Mouse (Mus musculus): ENCODE data around the gene Dcst1.
A peak's percentile ranks its signal among the peaks of the same experiment; 100 is the strongest.

Dcst1 gene

DNA sequence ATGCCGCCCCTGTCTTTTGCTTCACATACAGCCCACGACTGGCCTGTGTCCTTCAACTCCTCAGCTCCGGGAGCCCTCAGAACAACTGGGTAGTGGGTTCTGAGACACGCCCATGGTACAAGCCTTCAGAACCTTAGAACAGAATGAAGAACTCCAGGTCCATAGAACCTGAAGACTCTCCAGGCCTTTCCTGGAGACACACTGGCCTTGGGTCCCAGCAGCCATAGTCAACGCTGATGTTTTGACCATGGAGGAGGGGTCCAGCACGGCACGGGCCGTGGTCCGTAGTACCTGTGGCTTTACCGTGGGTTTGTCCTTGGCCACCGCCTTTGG, at the start of gene Dcst1:
Gene Dcst1, minus strand, starts transcription at position 101 of the 333 bp plus-strand sequence.
- no peak for DNase-seq (ENCODE audit: low spot score in 2 of 2)

DNA sequence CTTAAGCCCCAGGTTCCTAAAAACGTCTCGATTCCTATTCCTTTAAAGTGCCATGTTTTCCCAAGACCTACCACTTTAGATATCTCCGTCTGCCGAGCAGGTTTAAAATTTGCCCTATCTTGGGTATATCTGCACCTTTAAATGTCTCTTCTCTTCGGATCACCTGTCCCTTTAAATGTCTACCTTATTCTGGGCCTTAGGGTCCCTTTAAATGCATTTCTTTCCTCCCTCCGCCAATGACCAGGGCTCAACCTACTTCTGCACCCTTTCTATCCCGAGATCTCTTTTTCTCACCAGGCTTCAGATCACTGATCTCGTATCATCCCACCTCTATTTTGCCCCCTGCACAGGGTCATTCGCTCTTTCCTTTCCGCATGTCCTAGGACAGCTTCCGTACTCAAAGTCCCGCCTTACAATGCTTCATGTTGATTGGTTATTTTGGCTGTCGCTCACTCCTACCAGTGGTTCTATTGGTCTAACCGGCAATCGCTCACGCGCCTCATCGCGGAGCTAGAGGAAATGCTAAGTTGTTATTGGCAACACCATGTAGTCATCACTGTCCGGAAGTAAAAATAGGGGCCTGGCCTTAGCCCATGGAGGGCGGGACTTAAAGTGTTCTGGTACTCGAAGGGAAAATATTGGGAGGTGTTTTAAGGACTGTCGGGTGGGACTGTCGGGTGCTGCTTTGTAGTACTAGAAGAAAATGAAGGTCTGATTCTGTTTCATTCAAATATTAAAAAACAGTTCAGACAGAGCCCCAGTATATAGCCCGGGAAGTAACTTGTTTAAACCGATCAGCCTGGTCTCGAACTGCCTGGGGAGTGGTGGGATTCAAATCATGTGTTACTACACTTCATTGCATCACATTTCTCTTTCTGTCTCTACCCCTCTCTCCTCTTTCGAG, 46.7 kb upstream of the Dcst1 start, which contains the start of gene Flad1:
Gene Flad1, minus strand, starts transcription at position 381 of the 904 bp plus-strand sequence.
- DNase-seq (ENCODE audit: low spot score in 2 of 2) = peak; percentile 98 to 100

DNA sequence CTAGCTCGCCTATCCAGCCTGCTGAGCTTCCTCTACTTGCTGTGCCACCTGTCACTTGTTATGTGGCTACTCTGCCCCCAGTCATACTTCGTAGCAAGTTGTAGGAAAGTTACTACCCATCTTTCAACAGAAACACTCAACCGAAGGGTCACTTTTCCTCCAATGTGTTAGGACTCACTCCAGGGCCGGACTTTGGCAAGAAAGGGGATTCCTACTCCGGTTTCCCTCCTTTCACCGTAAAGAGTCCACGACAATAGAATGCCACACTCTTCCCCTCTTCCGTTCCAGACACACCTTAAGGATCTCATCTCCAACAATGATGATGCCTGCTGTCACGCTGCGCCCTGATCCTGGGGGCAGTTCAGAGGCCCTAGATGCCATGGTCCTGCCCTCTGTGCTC, 45.8 kb upstream of the Dcst1 start:
- DNase-seq (ENCODE audit: low spot score in 2 of 2) = no peak

DNA sequence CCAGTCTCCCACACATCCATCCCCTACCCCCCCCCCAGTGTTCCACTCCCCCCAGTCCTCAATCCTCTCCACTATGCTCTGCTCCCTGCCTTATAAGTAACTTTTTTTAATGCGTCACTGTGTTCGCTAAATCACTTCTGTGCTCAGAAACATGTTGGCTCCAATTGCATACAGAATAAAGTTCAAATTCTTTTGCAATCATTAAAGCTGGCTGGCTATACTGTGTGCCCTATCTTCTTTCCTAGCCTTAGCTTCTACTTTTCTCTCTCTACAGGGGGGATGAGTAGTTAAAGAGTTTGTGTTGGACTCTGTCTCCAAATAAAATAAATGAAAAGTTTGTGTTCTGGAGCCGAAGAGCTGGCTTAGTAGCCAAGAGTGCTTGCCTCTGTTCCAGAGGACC, 44.6 kb upstream of the Dcst1 start:
- DNase-seq (ENCODE audit: low spot score in 2 of 2) = no peak

DNA sequence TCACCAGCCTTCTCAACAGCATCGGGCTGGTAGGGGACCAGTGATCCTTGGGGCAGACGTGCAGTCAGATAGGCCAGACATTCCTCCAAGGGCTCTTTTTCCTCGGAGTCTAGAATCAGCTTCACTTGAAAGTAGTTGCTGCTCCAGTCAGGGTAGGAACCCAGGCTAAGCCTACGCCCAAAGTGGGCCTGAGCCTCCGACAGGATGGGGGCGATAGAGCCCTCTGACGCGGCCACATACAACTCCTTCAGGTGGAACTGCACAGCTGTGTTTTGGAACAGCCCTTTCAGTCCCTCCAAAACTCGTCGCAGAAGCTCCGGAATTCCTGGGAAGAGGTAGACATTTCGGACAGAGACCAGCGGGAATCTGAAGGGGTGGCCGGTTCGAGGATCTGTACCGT, 43.4 kb upstream of the Dcst1 start:
- DNase-seq (ENCODE audit: low spot score in 2 of 2) = no peak

DNA sequence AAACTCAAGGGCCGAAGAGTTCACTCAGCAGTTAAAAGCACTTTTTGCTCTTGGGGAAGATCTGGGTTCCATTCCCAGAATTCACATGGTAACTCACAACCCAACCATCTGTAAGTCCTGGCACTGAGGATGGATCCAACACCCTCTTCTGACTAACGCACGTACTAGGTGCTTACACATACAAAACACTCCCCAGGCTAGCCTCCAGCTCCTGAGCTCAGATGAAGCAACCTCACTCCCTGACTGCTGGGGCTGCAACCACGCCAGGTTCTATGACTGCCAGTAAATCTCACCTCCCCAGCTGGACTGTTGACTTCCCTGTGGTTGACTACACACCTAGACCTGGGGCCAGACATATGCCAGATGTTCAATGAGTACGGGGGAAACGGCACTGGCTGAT, 41.8 kb upstream of the Dcst1 start:
- DNase-seq (ENCODE audit: low spot score in 2 of 2) = no peak

DNA sequence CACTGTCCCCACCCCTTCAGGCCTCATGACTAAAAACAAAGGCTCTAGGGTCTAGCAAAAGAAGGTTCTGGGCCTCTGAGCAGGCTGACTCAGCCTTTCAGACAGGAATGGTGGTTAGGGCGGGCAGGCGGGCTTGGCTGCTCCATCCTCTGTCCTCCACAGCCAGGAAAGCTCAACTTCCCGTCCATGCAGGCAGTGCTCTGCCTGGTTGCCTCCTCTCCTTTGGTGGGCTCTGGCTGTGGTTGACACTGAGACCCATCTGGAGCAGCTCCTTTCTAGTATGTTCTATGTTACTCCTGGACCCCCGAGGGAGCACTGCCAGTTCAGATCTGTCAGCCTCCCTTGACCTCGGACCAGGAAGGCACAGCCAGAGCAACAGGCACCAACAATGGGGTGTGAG, 37.6 kb upstream of the Dcst1 start, which contains the start of gene Lenep:
Gene Lenep, minus strand, starts transcription at position 101 of the 400 bp plus-strand sequence.
- no peak for DNase-seq (ENCODE audit: low spot score in 2 of 2)

DNA sequence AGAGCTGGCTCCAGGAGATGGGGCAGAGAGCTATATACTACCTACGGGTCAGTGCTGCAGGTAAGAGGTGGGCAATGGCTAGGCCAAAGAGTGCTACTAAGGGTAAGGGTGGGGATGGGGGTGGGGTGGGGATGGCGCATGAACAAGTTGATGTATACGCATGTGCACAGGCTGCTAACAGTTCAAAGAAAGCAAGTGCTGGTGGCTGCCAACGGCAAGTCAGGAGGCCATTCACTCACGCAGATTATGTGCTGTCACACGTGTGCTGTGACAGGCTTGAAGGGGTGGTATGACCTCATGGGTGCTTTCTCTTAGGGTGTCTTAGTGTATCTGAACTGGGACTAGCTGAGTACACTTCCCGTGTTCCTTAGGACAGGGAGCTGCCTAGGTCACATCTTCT, 36.3 kb upstream of the Dcst1 start:
- DNase-seq (ENCODE audit: low spot score in 2 of 2) = no peak

DNA sequence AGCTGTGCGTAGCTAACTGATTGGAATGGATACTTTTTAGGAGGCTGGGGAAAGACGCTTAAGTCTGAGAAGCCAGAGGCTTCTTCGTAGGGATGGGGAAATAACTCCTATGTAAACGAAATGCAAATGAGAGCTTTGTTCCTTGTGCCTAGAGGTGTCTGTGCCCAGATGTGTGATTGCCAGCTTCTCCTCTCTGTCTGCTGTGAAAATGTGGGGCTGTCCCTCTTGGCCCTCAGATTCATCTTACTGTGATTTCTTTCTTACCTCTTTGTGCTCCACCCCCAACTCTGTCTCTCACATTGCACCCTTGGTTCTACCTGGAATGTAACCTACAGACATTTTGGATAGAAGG, 31.6 kb upstream of the Dcst1 start:
- DNase-seq (ENCODE audit: low spot score in 2 of 2) = no peak

DNA sequence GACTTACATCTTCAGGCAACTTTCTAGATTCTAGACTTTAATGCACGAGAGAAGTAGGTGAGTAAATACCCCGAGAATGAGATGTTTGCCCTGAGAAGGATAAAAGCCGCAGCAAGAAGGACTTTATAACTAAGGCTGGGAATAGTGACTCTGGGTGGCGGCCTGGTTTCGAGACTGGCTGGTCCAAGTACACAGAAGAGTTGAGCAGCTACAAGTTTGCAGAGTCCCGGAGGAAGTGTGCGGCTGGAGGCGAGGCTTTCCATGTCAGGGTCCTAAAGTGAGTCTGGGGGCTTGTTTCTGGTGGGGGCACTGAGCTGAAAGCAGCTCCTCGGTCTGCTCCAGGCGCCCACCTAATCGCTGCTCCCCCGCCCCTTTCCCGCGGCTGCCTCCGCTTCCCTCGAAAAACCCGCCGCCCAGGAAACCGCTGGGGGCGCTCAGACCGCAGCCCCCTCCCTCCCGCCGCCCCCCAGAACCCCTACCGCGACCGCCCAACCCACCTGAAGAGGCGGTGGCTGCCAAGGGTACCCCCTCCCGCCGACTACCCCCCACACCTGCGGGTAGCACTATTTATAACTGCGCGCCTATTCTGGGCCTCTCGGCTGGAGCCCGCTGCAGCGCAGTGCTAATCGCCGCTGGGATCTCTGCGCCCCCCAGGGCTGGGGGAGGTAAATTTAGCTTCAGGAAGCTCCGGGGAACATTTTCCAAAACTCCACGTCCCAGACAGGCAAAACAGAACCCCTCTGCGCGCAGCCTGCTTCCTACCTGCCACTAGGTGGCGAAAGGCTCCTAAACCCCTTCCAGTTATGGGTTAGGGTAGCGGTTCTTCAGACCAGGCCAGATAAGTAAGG, 31.0 kb upstream of the Dcst1 start:
- DNase-seq (ENCODE audit: low spot score in 2 of 2) = peak; percentile 45 to 56

DNA sequence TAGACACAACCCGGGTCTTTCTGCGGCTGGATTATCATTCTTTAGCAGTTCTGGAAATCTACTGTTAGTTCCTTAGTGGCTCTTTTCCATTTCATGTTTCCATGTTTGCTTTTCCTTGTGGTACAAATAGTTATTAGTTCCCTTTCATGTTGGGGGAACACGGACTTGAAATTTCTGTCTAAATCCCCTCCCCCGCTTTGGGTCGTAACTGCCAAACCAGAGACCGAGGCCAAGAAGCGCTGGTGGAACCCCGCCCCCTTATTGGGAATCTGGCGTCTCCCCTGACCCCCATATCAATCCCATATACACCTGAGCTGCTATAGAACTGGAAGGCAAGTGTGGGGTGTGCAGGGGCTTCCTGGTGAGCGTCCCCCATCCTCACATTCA, 30.4 kb upstream of the Dcst1 start:
- DNase-seq (ENCODE audit: low spot score in 2 of 2) = no peak

DNA sequence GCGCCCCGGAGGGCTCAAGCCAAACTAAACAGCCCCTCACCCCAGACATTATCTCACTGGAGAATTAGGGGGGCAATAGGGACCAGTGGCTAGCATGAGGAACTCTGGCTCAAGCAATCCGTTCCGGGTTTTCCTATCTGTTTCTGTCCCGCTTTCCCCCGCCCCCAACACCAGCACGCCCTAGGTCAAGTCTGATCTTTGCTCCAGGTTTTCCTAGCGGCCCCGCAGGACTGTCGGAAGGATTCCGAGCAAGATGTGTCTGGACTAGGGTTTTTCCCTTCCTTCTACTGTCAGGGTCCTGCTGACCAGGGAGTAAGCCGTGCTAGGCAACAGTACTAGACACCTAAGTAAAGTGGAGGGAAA, 29.8 kb upstream of the Dcst1 start:
- peak; percentile 36 to 46 for DNase-seq (ENCODE audit: low spot score in 2 of 2)

DNA sequence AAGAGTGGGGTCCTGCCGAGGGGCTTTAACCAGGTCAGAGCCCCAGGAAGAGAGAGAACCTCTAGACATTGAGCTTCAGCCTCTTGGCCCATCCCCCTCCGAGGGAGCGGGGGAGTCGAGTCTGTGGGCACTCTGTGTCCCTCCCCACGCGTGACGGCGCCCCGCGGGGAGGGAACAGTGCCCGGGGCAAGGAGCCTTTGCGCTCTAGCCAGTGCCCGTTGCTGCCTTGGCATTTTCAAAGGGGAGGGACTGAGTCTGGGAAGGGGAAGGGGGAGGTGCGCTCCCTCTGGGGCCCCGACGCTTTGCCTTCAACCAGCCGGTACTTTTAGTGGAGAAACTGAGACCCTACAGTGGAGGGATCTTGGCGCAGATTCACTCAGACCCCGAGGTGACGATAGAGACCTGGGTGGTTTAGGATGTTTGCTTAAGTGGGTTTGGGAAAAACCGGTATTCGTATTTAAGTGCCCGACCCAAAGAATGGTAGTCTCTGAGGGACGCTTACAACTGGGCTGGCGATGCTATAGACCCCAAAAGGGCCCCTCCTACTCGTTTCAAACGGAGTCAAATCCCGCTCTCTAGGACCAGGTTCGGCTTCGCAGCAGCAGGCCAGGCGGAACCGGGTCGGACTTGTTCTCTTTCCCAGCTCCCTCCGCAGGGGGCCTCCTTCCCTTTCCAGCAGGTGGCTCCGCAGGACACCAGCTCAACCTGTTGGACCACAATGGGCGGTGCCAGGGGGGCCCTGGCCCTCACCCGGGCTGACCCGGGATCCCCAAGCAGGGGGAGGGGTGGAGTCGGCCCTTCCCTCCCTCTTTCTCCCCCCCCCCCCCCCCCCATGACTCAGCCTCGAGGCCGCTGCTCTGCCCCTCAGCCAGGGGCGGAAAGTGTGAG, 29.2 kb upstream of the Dcst1 start, which contains the start of gene Zbtb7b:
Gene Zbtb7b, minus strand, starts transcription at position 771 of the 888 bp plus-strand sequence.
- DNase-seq (ENCODE audit: low spot score in 2 of 2) = peak; percentile 37 to 53

DNA sequence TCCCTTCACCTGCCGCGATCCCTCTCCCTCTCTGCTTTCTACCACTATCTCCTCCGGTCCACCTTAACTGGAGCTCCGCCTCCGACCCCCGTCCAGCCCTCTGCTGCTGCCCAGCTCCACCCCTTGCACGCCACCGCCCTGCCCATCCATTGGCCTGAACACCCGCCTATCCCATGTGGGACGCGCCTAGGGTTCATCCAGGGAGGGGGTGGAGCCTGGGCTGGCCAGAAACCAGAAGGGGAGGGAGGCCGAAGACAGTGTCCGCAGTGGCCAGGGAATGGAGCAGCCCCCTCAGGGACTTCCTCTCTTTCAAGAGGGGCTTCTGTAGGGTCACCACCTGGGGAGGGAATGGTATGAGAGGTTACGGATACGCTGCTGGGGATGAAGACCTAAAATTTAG, 28.6 kb upstream of the Dcst1 start:
- peak; percentile 94 to 96 for DNase-seq (ENCODE audit: low spot score in 2 of 2)

DNA sequence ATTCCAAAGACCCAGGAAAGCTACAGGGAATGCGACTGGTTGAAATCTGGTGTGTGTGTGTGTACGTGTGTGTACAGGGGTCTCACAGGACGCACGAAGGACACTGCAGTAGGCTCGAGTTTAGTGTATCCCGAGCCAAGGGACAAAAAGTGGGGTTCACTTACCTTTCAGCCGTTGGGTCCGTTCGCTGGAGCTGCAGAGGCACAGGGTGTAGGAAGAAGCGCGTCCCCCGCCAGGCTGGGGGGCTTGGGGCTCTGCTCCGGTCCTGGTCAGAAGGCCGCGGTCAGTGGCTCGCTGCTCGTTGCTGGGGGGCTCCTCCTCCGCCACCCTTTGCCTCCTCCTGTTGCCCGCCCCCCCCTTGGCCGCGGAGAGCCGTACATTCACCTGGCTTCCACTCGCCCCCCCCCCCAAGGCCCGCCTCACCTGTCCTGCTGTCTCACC, 27.8 kb upstream of the Dcst1 start:
- DNase-seq (ENCODE audit: low spot score in 2 of 2) = no peak

DNA sequence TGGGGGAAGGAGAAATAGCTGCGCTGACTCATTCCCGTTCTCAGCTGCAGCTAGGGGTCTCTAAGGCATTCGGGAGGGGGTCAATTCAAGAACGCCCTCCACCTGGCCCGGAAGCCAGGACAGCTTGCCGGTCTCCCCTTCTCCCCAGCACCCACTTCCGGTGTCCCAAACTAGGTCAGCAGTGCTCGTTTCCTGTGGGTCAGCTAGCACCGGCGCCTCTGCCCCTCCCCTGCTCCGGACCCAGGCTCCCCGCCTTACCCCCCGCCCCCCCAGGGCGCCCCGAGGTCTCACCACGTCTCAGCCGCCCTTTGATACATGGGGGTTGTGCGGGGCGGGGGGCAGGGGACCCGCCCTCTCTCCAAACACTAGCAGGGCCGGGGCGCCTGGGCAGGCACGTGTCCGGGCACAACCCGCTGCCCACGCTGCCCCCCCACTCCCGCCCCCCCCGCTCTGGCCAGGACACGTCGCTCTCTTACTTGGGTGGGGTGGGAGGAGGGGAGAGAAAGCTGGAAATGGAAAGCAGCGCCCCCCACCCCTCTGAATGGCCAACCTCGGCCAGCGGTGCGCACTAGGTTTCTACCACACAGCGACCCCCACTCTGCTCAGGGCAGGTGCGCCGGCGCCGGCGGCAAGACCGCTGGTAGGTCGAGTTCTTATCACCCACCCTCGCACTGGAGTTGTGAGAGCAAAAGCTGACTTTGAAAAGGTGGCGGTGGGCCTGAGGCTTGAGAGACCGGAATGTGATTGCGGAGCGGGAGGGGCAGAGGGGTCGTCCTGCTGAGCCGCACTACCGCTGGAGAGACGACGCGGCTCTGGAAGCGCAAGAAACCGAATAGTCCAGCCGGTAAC, 26.8 kb upstream of the Dcst1 start:
- DNase-seq (ENCODE audit: low spot score in 2 of 2) = peak; percentile 41 to 62

DNA sequence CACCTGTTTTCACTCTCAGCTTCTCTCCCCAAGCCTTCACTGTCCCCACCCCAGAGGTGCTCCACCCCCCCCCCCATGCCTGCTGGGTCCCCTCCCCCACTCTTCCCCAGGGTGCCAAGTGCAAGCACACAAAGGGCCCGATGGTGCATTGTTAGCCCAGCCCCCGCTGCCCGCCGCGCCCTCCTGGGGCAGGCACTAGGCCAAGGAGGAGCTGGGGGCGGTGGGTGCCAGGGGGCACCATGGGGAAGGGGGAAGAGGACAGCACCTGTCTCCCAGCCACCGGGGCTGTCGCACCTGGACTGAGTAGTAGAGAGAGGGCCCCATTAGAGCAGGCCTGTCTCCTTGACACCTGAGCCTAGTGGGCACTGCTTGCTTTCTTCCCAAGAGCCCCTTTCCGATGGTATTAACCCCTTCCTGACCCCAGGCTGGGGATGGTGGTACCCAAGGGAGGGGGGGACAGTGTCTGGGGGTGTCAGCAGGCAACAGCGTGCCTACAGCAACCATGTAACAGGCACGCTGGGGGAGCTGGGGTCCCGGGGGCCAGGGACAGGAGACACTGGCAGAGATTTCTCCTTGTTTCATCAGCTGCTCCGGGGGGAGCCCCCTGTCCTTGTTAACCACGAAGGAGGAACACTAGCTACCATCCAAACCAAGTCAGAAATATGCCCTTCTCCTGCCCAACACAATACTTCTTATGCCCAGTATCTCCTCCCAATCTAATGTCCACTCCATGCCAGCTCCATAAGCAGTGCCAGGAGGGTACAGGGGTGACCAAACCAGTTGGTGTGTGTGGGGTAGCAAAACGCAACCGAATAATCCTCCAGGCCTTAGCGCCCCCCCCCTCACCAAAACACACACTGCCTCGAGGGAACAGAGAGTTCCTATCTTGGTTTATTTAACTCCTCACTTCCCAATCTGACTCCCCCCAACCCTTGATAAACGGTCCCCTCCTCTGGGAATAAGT, 25.9 kb upstream of the Dcst1 start:
- DNase-seq (ENCODE audit: low spot score in 2 of 2) = no peak

DNA sequence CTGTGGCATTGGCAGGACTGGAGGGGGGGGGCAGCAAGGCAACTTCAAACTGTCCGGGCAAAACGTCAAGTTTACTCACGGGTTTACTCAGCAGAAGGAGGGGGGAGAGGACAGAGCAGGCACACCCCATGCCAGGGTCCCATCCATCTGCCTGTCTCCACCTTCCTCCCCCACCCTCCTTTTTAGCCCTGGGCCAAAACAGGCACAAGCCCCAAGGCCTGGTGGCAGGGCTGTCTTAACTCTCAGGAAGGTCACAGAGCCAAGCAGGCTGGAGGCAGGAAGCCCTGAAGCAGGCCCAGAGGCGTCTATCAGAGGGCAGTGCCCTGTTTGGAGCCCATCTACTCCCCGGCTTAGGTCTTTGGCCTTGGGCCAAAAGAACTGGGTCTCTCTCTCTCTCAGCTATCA, 25.1 kb upstream of the Dcst1 start:
- no peak for DNase-seq (ENCODE audit: low spot score in 2 of 2)

DNA sequence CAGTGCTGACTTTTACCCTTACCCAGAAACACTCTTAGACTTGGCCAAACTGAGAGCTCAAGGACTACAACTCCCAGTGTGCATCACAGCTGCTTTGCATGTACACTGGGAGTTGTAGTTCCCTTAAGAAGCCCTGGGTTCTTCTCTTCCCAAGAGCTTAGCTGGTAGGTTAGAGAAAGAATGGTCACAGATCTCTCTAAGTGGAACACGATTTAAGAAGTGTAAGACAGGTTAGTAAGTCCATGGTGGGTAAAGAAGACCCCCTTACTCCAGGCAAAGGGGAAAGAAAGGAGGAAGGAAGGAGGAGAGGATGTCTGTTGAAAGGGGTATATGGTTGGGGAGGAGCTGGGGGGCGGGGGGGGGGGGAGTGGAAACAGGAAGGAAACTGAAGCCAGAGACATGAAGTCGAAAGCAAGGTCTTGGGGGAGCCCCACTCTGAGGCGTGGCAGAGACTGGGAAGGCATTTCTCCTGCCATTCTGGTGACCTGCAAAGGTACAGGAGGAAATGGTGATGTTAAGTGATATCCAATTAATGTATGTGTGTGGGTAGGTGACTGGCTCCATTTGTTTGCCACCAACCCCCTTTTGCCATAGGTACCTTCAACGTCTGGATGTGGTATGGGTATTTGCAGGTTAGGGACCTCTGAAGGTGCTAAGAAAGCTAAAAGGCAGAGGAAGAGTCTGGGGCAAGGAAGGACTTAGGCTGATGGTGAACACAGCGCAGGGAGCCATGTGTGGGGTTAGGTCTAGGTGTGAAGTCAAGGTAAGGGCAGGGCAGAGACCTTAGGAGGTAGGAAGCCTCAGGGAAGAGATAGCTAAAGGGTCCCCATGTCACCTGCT, 24.1 kb upstream of the Dcst1 start:
- peak in 1 of 2 experiments; percentile 36 for DNase-seq (ENCODE audit: low spot score in 2 of 2)
